Mouse (Mus musculus) kidney, embryonic 16.5 days (tissue): Measurements from ENCODE around the gene Ccdc121. TPM values are rescaled to one million over a fixed set of nuclear protein-coding genes. Genes with fewer than 3 reads are reported as not detected.
"Not testable (repeated sequence)": the region's sequence is repeated elsewhere in the genome, so short reads cannot be mapped to it uniquely, and the experiment has no call there.

ENCODE experiments used
- ATAC-seq: fragments of 200-750 bp; cut with Nextera tagmentation; 2 replicates; pipeline ENCODE4 v1.8.0; 2017; ENCODE audit warnings: moderate TSS enrichment; ENCODE audit not compliant: low FRiP score, low TSS enrichment
- H3K27ac ChIP-seq: fragments of 300-500 bp; sonication (generic); 2 replicates; pipeline ENCODE4 v1.5.1; 2014; ENCODE audit warnings: low read length
- H3K27me3 ChIP-seq: fragments of 300-500 bp; sonication (generic); 2 replicates; pipeline ENCODE4 v1.6.1; 2014; ENCODE audit warnings: low read length, control low read depth, mixed read lengths; ENCODE audit not compliant: insufficient read depth
- H3K36me3 ChIP-seq: fragments of 300-500 bp; sonication (generic); 2 replicates; pipeline ENCODE4 v1.6.1; 2014; ENCODE audit warnings: low read length, control low read depth, mixed read lengths; ENCODE audit not compliant: insufficient read depth
- H3K4me1 ChIP-seq: fragments of 300-500 bp; sonication (generic); 2 replicates; pipeline ENCODE4 v1.6.1; 2014; ENCODE audit warnings: low read length, control low read depth, mixed read lengths; ENCODE audit not compliant: insufficient read depth
- H3K4me2 ChIP-seq: fragments of 300-500 bp; sonication (generic); replicated peaks from 2 replicates; pipeline ENCODE4 v1.6.1; 2014; ENCODE audit warnings: low read depth, low read length
- H3K4me3 ChIP-seq: fragments of 300-500 bp; sonication (generic); 2 replicates; pipeline ENCODE4 v1.5.1; 2014; ENCODE audit warnings: mild to moderate bottlenecking, low read length
- H3K9ac ChIP-seq: fragments of 300-500 bp; sonication (generic); replicated peaks from 2 replicates; pipeline ENCODE4 v1.6.1; 2014; ENCODE audit warnings: low read length
- H3K9me3 ChIP-seq: fragments of 300-500 bp; sonication (generic); 2 replicates; pipeline ENCODE4 v1.6.1; 2016; ENCODE audit warnings: low read length, control low read depth
- WGBS: fragments of 180-500 bp; shearing (Covaris S2); extraction: QIAGEN DNeasy Blood & Tissue Kit; methylation state at CpG from one replicate; pipeline ENCODE4 v1.1.7; 2014; 5-methylcytosine and 5-hydroxymethylcytosine counted together
- polyA plus RNA-seq: library from polyadenylated mRNA; unstranded; fragments of >200 nt; fragmentation: Nextera tagmentation; extraction: Ambion mirVana; gene quantifications from 2 replicates; pipeline ENCODE4 v1.2.1, GENCODE M21; 2015

Gene Ccdc121
- polyA plus RNA-seq, 1 experiment from 2014 or later = 0.14 TPM

DNA sequence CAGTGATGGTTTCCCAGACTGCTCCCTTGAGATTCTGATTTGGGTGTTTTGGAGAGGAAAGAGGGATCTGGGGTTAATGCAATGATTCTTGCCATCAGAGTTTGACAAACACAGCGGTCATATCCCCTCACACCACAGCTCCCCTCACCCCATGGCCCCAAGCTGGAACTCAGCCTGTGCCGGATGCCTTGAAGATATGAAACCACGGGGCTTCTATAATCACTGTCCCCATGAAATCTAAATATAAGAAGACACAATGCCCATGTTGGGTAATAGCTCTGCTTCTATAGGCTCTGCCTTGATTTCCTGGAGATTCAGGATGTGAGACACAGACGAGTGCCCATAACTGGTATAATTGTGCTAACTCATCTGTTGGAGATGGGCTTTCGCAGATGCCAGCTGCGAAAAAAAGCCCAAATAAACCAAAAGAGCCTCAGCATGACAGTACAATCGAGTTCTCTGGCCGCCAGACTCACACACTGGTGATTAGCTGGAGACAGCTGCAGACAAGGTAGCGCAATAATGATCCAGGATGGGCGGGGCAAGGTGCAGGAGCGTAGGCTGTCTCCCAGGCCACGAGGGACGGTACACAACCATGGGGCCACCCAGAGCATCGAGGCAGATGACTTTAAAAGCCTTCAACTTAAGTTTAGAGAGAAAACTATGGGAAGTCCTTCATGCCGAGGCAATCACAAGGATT is 1.3 kb upstream of the Ccdc121 start:
- no peaks in the 10 kb centered on the region for H3K27me3 ChIP-seq
- H3K9me3 ChIP-seq = 0 out of 2 replicates have a peak, but pooled peaks cover 2% of the 10 kb centered on the region
- no peak overlapping the region for H3K27ac ChIP-seq
- no peak overlapping the region for H3K4me3 ChIP-seq
- no peak overlapping the region for H3K9ac ChIP-seq
- WGBS = 85% methylated on average over 15 of the region's 15 CpGs
- no peak for ATAC-seq
- no peaks in the 10 kb centered on the region for H3K36me3 ChIP-seq
- no peak overlapping the region for H3K4me2 ChIP-seq
- H3K4me1 ChIP-seq = no peaks in the 10 kb centered on the region

DNA sequence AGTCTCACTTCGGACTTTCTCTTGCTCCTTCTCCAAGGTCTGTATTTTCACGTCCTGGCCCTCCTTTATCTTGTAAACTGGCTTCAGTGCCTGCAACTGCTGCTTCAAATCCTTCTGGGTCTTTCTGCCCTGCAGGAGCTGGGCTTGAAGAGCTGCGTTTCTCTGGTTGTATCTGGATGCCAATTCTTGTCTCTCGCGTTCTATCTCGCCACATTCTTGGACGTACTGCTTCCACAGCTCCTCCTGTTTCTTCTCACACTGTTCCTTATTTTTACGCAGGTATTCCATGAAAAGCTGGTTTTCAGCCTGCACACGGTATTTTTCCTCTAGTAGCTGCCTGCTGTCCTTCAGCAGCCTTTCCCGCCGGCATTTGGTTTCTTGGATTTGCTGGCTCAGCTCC is 396 bp downstream of the Ccdc121 start:
- not testable (repeated sequence) for H3K4me2 ChIP-seq, H3K36me3 ChIP-seq, H3K4me1 ChIP-seq, H3K9me3 ChIP-seq, H3K27me3 ChIP-seq, H3K9ac ChIP-seq, H3K27ac ChIP-seq, ATAC-seq, H3K4me3 ChIP-seq
- WGBS = 74% methylated on average over 11 of the region's 11 CpGs

DNA sequence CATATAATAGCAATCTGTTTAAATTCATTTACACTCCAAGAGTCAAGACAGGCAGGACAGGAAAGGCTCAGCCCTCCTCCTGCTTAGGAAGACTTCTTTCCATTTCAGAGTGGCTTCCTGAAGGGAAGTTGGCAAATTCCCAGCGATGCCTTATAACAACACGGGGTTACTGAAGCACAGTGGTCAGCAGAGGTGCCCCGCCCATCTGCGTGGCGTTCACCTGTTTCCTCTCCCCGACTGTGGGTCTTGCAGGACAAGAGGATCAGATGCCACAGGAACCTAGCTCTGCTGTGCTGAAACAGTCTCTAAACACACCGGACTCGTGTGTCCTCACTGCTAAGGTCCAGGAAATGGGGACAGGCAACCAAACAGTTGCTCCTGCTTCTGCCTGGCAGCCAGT is 5.9 kb downstream of the Ccdc121 start:
- peak; percentile 35; the same call in 1 of the 2 replicates for ATAC-seq
- H3K9ac ChIP-seq = no peak overlapping the region
- no peaks in the 10 kb centered on the region for H3K9me3 ChIP-seq
- no peak overlapping the region for H3K4me3 ChIP-seq
- no peak overlapping the region for H3K27ac ChIP-seq
- WGBS = 32% methylated on average over 8 of the region's 8 CpGs
- 0 out of 2 replicates have a peak overlapping the region, but pooled peaks have one; percentile 9 for H3K4me2 ChIP-seq
- no peaks in the 10 kb centered on the region for H3K27me3 ChIP-seq
- H3K36me3 ChIP-seq = no peaks in the 10 kb centered on the region
- H3K4me1 ChIP-seq = peaks cover 3% of the 10 kb centered on the region; the same call in 1 of the 2 replicates

- Histone ChIP-seq H3K27ac (no peak overlapping the region), H3K4me2 (no peak overlapping the region), H3K9me3 (no peaks in the 10 kb centered on the region), H3K27me3 (no peaks in the 10 kb centered on the region), H3K4me1 (peaks cover 3% of the 10 kb centered on the region; the same call in 1 of the 2 replicates), H3K9ac (no peak overlapping the region), H3K36me3 (no peaks in the 10 kb centered on the region), H3K4me3 (no peak overlapping the region)
- WGBS = 94% methylated on average over 2 of the region's 2 CpGs
- ATAC-seq = no peak
Measured at GRCm38 (mm10) chr1:181503471-181503870, 7.8 kb downstream of the Ccdc121 start.

- WGBS = 63% methylated on average over 5 of the region's 5 CpGs
- Histone ChIP-seq H3K36me3 (no peaks in the 10 kb centered on the region), H3K9ac (no peak overlapping the region), H3K27me3 (no peaks in the 10 kb centered on the region), H3K4me1 (peaks cover 8% of the 10 kb centered on the region), H3K9me3 (no peaks in the 10 kb centered on the region), H3K4me3 (no peak overlapping the region), H3K4me2 (no peak overlapping the region), H3K27ac (no peak overlapping the region)
- ATAC-seq = no peak
Measured at GRCm38 (mm10) chr1:181484696-181485095, 26.6 kb downstream of the Ccdc121 start.

GRCm38 (mm10) chr1:181476557-181476956 is 34.7 kb downstream of the Ccdc121 start:
- no peak overlapping the region for H3K4me3 ChIP-seq
- H3K27me3 ChIP-seq = no peaks in the 10 kb centered on the region
- no peak overlapping the region for H3K9ac ChIP-seq
- no peak overlapping the region for H3K4me2 ChIP-seq
- H3K36me3 ChIP-seq = no peaks in the 10 kb centered on the region
- H3K27ac ChIP-seq = no peak overlapping the region
- no peak for ATAC-seq
- no peaks in the 10 kb centered on the region for H3K4me1 ChIP-seq
- 69% methylated on average over 6 of the region's 6 CpGs for WGBS
- H3K9me3 ChIP-seq = peaks cover 3% of the 10 kb centered on the region

DNA sequence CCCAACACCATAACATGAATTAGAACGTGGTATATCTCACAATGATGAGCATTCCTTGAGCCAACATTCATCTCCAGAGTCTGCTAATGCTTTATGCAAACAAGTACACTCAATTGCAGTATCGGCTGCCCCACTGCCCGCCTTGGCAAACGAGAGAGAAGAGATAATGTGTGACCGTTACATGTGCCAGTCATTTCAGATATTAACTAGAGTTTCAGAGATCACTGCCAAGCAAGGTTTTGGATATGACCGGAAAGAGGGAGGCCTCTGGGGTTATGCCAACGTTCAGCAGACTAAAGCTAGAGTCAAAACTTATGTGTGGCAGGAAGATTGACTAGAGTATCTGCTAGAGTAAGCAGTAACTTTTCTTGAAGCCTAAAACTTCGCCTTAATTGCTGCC is 35.1 kb downstream of the Ccdc121 start:
- H3K9me3 ChIP-seq = peaks cover 7% of the 10 kb centered on the region
- H3K36me3 ChIP-seq = no peaks in the 10 kb centered on the region
- no peak overlapping the region for H3K4me2 ChIP-seq
- no peak overlapping the region for H3K27ac ChIP-seq
- no peaks in the 10 kb centered on the region for H3K4me1 ChIP-seq
- WGBS = 82% methylated on average over 8 of the region's 8 CpGs
- ATAC-seq = no peak
- no peak overlapping the region for H3K4me3 ChIP-seq
- H3K27me3 ChIP-seq = no peaks in the 10 kb centered on the region
- no peak overlapping the region for H3K9ac ChIP-seq

- H3K4me1 ChIP-seq = no peaks in the 10 kb centered on the region
- H3K9ac ChIP-seq = no peak overlapping the region
- no peaks in the 10 kb centered on the region for H3K36me3 ChIP-seq
- no peak overlapping the region for H3K4me2 ChIP-seq
- 42% methylated on average over 8 of the region's 8 CpGs for WGBS
- H3K9me3 ChIP-seq = peaks cover 10% of the 10 kb centered on the region
- no peak for ATAC-seq
- no peaks in the 10 kb centered on the region for H3K27me3 ChIP-seq
- H3K4me3 ChIP-seq = no peak overlapping the region
- H3K27ac ChIP-seq = no peak overlapping the region
Measured at GRCm38 (mm10) chr1:181469415-181469814, 41.8 kb downstream of the Ccdc121 start.

GRCm38 (mm10) chr1:181467321-181467670 is 44.0 kb downstream of the Ccdc121 start:
- no peak overlapping the region for H3K4me2 ChIP-seq
- H3K36me3 ChIP-seq = no peaks in the 10 kb centered on the region
- no peak overlapping the region for H3K27ac ChIP-seq
- H3K27me3 ChIP-seq = no peaks in the 10 kb centered on the region
- no peak overlapping the region for H3K9ac ChIP-seq
- 91% methylated on average over 6 of the region's 6 CpGs for WGBS
- H3K4me3 ChIP-seq = no peak overlapping the region
- peaks cover 3% of the 10 kb centered on the region; the same call in 1 of the 2 replicates for H3K4me1 ChIP-seq
- H3K9me3 ChIP-seq = peaks cover 10% of the 10 kb centered on the region
- ATAC-seq = no peak

- H3K27me3 ChIP-seq = no peaks in the 10 kb centered on the region
- 62% methylated on average over 17 of the region's 17 CpGs for WGBS
- no peak for ATAC-seq
Measured at GRCm38 (mm10) chr1:181466601-181467320, 44.5 kb downstream of the Ccdc121 start.

More at GRCm38 (mm10) chr1:181466601-181467320, 44.5 kb downstream of the Ccdc121 start:
- no peak overlapping the region for H3K4me3 ChIP-seq
- peaks cover 8% of the 10 kb centered on the region; the same call in 1 of the 2 replicates for H3K4me1 ChIP-seq
- no peak overlapping the region for H3K9ac ChIP-seq
- H3K36me3 ChIP-seq = no peaks in the 10 kb centered on the region
- H3K27ac ChIP-seq = no peak overlapping the region
- H3K4me2 ChIP-seq = no peak overlapping the region
- peaks cover 9% of the 10 kb centered on the region for H3K9me3 ChIP-seq
